Mouse (Mus musculus): Measurements from ENCODE around the gene Steap3. TPM values are rescaled to one million over a fixed set of nuclear protein-coding genes. Genes with fewer than 3 reads are reported as not detected.
"Not testable (repeated sequence)": the region's sequence is repeated elsewhere in the genome, so short reads cannot be mapped to it uniquely, and the experiment has no call there.

The Steap3 gene
- polyA plus RNA-seq (2016; fragmentation: Nextera tagmentation; extraction: Ambion mirVana) = 2.6 and 3.1 TPM in 2 replicates

- H3K4me1 ChIP-seq = no peaks in the 10 kb centered on the region
- ATAC-seq (ENCODE audit: insufficient number of reproducible peaks, insufficient read depth, low FRiP score, low TSS enrichment) = no peak
- no peak within 1 kb of the TSS for H3K4me3 ChIP-seq
- no peaks in the 10 kb centered on the region for H3K36me3 ChIP-seq
- H3K27me3 ChIP-seq = no peaks in the 10 kb centered on the region
- no peak within 1 kb of the TSS for H3K27ac ChIP-seq
- H3K9ac ChIP-seq = no peak within 1 kb of the TSS
- 86% methylated on average over 5 of the region's 5 CpGs for WGBS
- no peaks in the 10 kb centered on the region for H3K9me3 ChIP-seq
- no peak within 1 kb of the TSS for H3K4me2 ChIP-seq (replicated peaks)
These were observed at the start of gene Steap3 for GRCm38 (mm10) chr1:120272605-120273004. Gene Steap3 (minus strand): TSS chr1:120272705.

- Histone ChIP-seq H3K27ac (no peak overlapping the region), H3K9me3 (no peaks in the 10 kb centered on the region), H3K9ac (no peak overlapping the region), H3K36me3 (no peaks in the 10 kb centered on the region), H3K27me3 (no peaks in the 10 kb centered on the region), H3K4me1 (no peaks in the 10 kb centered on the region), H3K4me2 (replicated peaks) (no peak overlapping the region), H3K4me3 (no peak overlapping the region)
- no peak for ATAC-seq (ENCODE audit: insufficient number of reproducible peaks, insufficient read depth, low FRiP score, low TSS enrichment)
- 78% methylated on average over 16 of the region's 16 CpGs for WGBS
These were observed 48.9 kb upstream of the Steap3 start for GRCm38 (mm10) chr1:120321270-120322021.

GRCm38 (mm10) chr1:120305801-120306200 lies 33.3 kb upstream of the Steap3 start:
- 62% methylated on average over 2 of the region's 2 CpGs for WGBS
- no peak for ATAC-seq (ENCODE audit: insufficient number of reproducible peaks, insufficient read depth, low FRiP score, low TSS enrichment)

GRCm38 (mm10) chr1:120296936-120297335 lies 24.4 kb upstream of the Steap3 start:
- Histone ChIP-seq H3K27ac (no peak overlapping the region), H3K4me3 (no peak overlapping the region), H3K4me2 (replicated peaks) (no peak overlapping the region), H3K9ac (no peak overlapping the region), H3K27me3 (no peaks in the 10 kb centered on the region), H3K36me3 (no peaks in the 10 kb centered on the region), H3K4me1 (no peaks in the 10 kb centered on the region), H3K9me3 (no peaks in the 10 kb centered on the region)
- no peak for ATAC-seq (ENCODE audit: insufficient number of reproducible peaks, insufficient read depth, low FRiP score, low TSS enrichment)
- 90% methylated on average over 2 of the region's 2 CpGs for WGBS

More at GRCm38 (mm10) chr1:120305801-120306200, 33.3 kb upstream of the Steap3 start:
- no peak overlapping the region for H3K4me2 ChIP-seq (replicated peaks)
- no peaks in the 10 kb centered on the region for H3K36me3 ChIP-seq
- H3K4me3 ChIP-seq = no peak overlapping the region
- H3K27ac ChIP-seq = no peak overlapping the region
- H3K4me1 ChIP-seq = no peaks in the 10 kb centered on the region
- H3K9ac ChIP-seq = no peak overlapping the region
- H3K9me3 ChIP-seq = no peaks in the 10 kb centered on the region
- H3K27me3 ChIP-seq = no peaks in the 10 kb centered on the region

- Histone ChIP-seq H3K36me3 (no peaks in the 10 kb centered on the region), H3K9ac (no peak overlapping the region), H3K4me3 (no peak overlapping the region), H3K4me1 (no peaks in the 10 kb centered on the region), H3K4me2 (replicated peaks) (no peak overlapping the region), H3K9me3 (no peaks in the 10 kb centered on the region), H3K27ac (no peak overlapping the region), H3K27me3 (no peaks in the 10 kb centered on the region)
- no peak for ATAC-seq (ENCODE audit: insufficient number of reproducible peaks, insufficient read depth, low FRiP score, low TSS enrichment)
- WGBS = 50% methylated on average over 1 of the region's 1 CpGs
These were observed 21.3 kb upstream of the Steap3 start for GRCm38 (mm10) chr1:120293803-120294202.

GRCm38 (mm10) chr1:120291709-120292108 lies 19.2 kb upstream of the Steap3 start:
- Histone ChIP-seq H3K4me3 (no peak overlapping the region), H3K4me2 (replicated peaks) (no peak overlapping the region), H3K36me3 (no peaks in the 10 kb centered on the region), H3K27me3 (no peaks in the 10 kb centered on the region), H3K27ac (no peak overlapping the region), H3K4me1 (no peaks in the 10 kb centered on the region), H3K9ac (no peak overlapping the region), H3K9me3 (no peaks in the 10 kb centered on the region)
- ATAC-seq (ENCODE audit: insufficient number of reproducible peaks, insufficient read depth, low FRiP score, low TSS enrichment) = no peak
- 86% methylated on average over 3 of the region's 3 CpGs for WGBS

- Histone ChIP-seq H3K4me3 (no peak overlapping the region), H3K36me3 (no peaks in the 10 kb centered on the region), H3K9ac (no peak overlapping the region), H3K27me3 (no peaks in the 10 kb centered on the region), H3K27ac (no peak overlapping the region), H3K4me1 (no peaks in the 10 kb centered on the region), H3K4me2 (replicated peaks) (no peak overlapping the region), H3K9me3 (no peaks in the 10 kb centered on the region)
- WGBS = 57% methylated on average over 2 of the region's 2 CpGs
- no peak for ATAC-seq (ENCODE audit: insufficient number of reproducible peaks, insufficient read depth, low FRiP score, low TSS enrichment)
These were observed 17.3 kb upstream of the Steap3 start for GRCm38 (mm10) chr1:120289843-120290242.

GRCm38 (mm10) chr1:120287679-120288078 lies 15.2 kb upstream of the Steap3 start:
- no peak overlapping the region for H3K4me3 ChIP-seq
- 18% methylated on average over 4 of the region's 4 CpGs for WGBS
- no peak overlapping the region for H3K4me2 ChIP-seq (replicated peaks)
- no peaks in the 10 kb centered on the region for H3K36me3 ChIP-seq
- H3K27me3 ChIP-seq = no peaks in the 10 kb centered on the region
- no peak for ATAC-seq (ENCODE audit: insufficient number of reproducible peaks, insufficient read depth, low FRiP score, low TSS enrichment)
- H3K9ac ChIP-seq = no peak overlapping the region
- H3K9me3 ChIP-seq = no peaks in the 10 kb centered on the region
- H3K4me1 ChIP-seq = no peaks in the 10 kb centered on the region
- no peak overlapping the region for H3K27ac ChIP-seq

- not testable (repeated sequence) for H3K9me3 ChIP-seq; H3K27me3 ChIP-seq; H3K36me3 ChIP-seq; H3K4me2 ChIP-seq (replicated peaks); H3K9ac ChIP-seq; H3K4me1 ChIP-seq; H3K27ac ChIP-seq; H3K4me3 ChIP-seq; ATAC-seq (ENCODE audit: insufficient number of reproducible peaks, insufficient read depth, low FRiP score, low TSS enrichment)
- WGBS = 87% methylated on average over 1 of the region's 1 CpGs
These were observed 3.6 kb upstream of the Steap3 start for GRCm38 (mm10) chr1:120276058-120276457.

- H3K4me2 ChIP-seq (replicated peaks) = no peak overlapping the region
- no peaks in the 10 kb centered on the region for H3K4me1 ChIP-seq
- 76% methylated on average over 3 of the region's 3 CpGs for WGBS
- no peaks in the 10 kb centered on the region for H3K36me3 ChIP-seq
- no peak overlapping the region for H3K4me3 ChIP-seq
- no peak for ATAC-seq (ENCODE audit: insufficient number of reproducible peaks, insufficient read depth, low FRiP score, low TSS enrichment)
- no peak overlapping the region for H3K9ac ChIP-seq
- no peak overlapping the region for H3K27ac ChIP-seq
- no peaks in the 10 kb centered on the region for H3K27me3 ChIP-seq
- no peaks in the 10 kb centered on the region for H3K9me3 ChIP-seq
These were observed 2.7 kb upstream of the Steap3 start for GRCm38 (mm10) chr1:120275224-120275623.

GRCm38 (mm10) chr1:120270882-120271281 lies 1.6 kb downstream of the Steap3 start:
- no peak overlapping the region for H3K4me2 ChIP-seq (replicated peaks)
- ATAC-seq (ENCODE audit: insufficient number of reproducible peaks, insufficient read depth, low FRiP score, low TSS enrichment) = no peak
- no peaks in the 10 kb centered on the region for H3K9me3 ChIP-seq
- no peak overlapping the region for H3K27ac ChIP-seq
- no peak overlapping the region for H3K9ac ChIP-seq
- WGBS = 88% methylated on average over 3 of the region's 3 CpGs
- no peaks in the 10 kb centered on the region for H3K27me3 ChIP-seq
- H3K36me3 ChIP-seq = no peaks in the 10 kb centered on the region
- H3K4me1 ChIP-seq = no peaks in the 10 kb centered on the region
- H3K4me3 ChIP-seq = no peak overlapping the region

GRCm38 (mm10) chr1:120270115-120270514 lies 2.4 kb downstream of the Steap3 start:
- no peaks in the 10 kb centered on the region for H3K36me3 ChIP-seq
- no peak overlapping the region for H3K9ac ChIP-seq
- H3K4me1 ChIP-seq = no peaks in the 10 kb centered on the region
- H3K4me2 ChIP-seq (replicated peaks) = no peak overlapping the region
- H3K9me3 ChIP-seq = no peaks in the 10 kb centered on the region
- H3K27me3 ChIP-seq = no peaks in the 10 kb centered on the region
- H3K27ac ChIP-seq = no peak overlapping the region
- H3K4me3 ChIP-seq = no peak overlapping the region
- no peak for ATAC-seq (ENCODE audit: insufficient number of reproducible peaks, insufficient read depth, low FRiP score, low TSS enrichment)
- 62% methylated on average over 7 of the region's 7 CpGs for WGBS

Data from embryonic facial prominence, embryonic 12.5 days (tissue).